Mouse (Mus musculus): Measurements from ENCODE around the gene Dnm1. TPM values are rescaled to one million over a fixed set of nuclear protein-coding genes. Genes with fewer than 3 reads are reported as not detected.

The Dnm1 gene
- polyA plus RNA-seq, 1 experiment from 2014 or later = 23.5 TPM

DNA sequence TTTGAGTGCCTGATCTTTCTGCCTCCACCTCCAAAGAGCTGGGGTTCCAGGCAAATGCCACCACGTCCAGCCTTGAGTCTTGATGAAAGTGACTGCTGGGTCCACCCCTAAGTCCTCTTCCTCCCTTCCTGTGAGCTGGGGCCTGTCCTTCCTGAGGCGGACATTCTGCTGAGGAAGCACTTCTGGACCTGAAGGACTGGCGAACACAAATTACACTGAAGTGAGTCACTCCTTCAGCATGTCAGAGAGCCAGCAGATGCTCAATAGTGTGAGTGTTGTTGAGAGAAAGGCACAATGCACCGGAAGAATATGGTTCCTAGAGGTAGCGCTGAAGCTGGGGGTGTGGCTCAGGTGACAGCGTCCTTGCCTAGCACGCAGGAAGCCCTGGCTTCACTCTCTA, 27.8 kb downstream of the Dnm1 start:
- Histone ChIP-seq H3K4me1 (peaks cover 70% of the 10 kb centered on the region), H3K4me3 (no peak overlapping the region), H3K9me3 (no peaks in the 10 kb centered on the region), H3K36me3 (replicated peaks) (peaks cover 30% of the 10 kb centered on the region), H3K27me3 (replicated peaks; ENCODE audit: low read depth, poor library complexity, severe bottlenecking) (no peaks in the 10 kb centered on the region), H3K27ac (replicated peaks) (peak overlapping the region; percentile 65)
- 71% methylated on average over 7 of the region's 7 CpGs for WGBS
- DNase-seq (ENCODE audit: low spot score) = no peak

DNA sequence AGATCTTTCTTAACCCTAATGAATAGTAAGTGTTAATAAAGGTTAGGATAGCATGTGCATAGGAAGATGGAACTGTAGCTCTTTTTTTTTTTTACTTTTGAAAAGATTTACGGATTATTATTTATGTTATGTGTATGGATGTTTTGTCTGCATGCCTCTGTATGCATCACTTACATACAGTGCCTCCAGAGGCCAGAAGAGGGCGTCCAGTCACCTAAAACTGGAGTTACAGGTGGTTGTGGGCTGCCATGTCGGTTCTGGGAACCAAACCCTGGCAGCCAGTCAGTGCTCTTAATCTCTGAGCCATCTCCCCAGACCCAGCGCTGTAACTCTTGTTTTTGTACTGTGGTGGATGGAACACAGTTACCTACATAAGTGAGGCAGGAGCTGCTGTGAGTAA, 28.8 kb downstream of the Dnm1 start:
- Histone ChIP-seq H3K27me3 (replicated peaks; ENCODE audit: low read depth, poor library complexity, severe bottlenecking) (0 out of 2 replicates have a peak, but pooled peaks cover 8% of the 10 kb centered on the region), H3K9me3 (no peaks in the 10 kb centered on the region), H3K4me3 (no peak overlapping the region), H3K4me1 (peaks cover 72% of the 10 kb centered on the region), H3K36me3 (replicated peaks) (peaks cover 30% of the 10 kb centered on the region), H3K27ac (replicated peaks) (no peak overlapping the region)
- WGBS = 58% methylated on average over 4 of the region's 4 CpGs
- no peak for DNase-seq (ENCODE audit: low spot score)

DNA sequence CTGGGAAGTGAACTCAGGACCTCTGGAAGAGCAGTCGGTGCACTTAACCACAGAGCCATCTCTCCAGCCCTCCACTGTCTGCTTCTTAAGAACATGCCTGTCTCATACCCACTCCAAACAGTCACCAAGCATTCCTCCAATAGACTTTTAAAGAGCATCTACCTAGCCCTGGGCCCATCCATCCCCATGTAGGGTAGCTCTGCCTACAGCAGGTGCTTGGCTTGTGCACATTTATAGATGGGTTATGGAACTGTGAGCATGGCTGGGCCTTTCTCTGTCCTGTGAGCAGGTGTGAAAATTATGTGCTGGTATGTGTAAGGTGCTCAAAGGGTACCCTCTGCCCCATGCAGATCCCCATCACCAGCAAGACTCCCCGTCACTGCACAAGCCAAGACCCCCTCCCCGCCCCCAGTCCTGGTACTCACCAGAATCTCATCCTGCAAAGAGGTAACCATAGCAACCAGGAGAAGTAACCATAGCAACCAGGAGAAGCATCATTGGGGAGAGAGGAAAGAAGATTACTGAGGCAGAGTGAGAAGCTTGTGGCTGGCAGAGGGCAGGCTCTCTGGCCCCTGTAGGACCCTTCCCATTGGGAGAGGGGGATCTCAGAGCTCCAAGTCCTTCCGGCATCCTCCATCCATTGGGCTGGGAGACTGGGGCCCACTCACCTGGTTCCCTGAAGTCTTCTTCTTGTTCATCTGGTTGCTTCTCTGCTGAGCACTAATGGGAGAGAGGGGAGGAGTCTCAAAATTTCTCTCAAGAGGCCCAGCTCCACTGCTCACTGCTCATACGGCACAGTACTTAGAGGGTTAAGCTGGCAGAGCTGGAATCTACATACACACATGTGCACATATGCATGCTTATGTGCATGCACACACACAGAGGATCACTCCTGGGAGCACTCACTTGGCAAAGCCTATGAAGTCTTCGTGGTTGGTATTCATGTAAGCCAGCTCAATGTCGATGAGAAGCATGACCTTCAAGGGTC, 30.1 kb downstream of the Dnm1 start:
- Histone ChIP-seq H3K27ac (replicated peaks) (0 out of 2 replicates have a peak overlapping the region, but pooled peaks have one; percentile 95), H3K4me3 (no peak overlapping the region), H3K4me1 (peaks cover 72% of the 10 kb centered on the region), H3K36me3 (replicated peaks) (peaks cover 30% of the 10 kb centered on the region), H3K27me3 (replicated peaks; ENCODE audit: low read depth, poor library complexity, severe bottlenecking) (peaks cover 16% of the 10 kb centered on the region), H3K9me3 (no peaks in the 10 kb centered on the region)
- 80% methylated on average over 7 of the region's 7 CpGs for WGBS
- no peak for DNase-seq (ENCODE audit: low spot score)

DNA sequence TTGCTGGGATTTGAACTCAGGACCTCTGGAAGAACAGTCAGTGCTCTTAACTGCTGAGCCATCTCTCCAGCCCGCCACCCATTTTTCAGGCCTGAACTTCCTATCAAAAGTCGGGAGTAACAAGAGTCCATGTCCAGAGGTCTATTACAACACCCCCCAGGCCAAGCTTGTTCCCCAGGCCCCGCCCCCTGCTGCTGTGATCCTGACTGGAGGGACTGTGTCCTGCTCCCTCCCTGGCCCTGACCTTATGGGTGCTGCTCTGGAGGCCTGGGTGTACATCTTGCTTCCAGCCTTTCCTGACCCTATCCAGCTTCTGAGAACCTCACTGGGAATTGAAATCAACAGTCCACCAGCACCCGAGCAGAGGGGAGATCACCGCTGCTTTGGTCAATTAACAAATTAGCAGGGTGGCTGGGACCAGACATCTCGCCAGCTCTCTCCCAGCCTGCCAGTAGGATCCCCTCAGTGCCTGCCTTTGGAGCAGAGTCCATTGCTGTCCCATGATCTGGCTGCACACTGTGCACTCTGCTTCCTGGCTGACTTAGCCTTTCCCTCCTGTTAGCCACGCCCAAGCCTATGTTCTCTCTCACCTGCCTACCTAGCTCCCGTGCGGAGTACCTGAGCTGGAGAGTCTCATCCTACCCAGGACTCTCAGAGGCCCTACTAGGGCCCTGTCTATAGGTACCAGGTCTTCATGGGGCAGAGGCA, 31.4 kb downstream of the Dnm1 start:
- Histone ChIP-seq H3K4me1 (peaks cover 83% of the 10 kb centered on the region), H3K36me3 (replicated peaks) (peaks cover 30% of the 10 kb centered on the region), H3K27ac (replicated peaks) (peak overlapping the region; percentile 95), H3K4me3 (no peak overlapping the region), H3K9me3 (no peaks in the 10 kb centered on the region), H3K27me3 (replicated peaks; ENCODE audit: low read depth, poor library complexity, severe bottlenecking) (peaks cover 27% of the 10 kb centered on the region)
- no peak for DNase-seq (ENCODE audit: low spot score)
- WGBS = 67% methylated on average over 9 of the region's 9 CpGs

DNA sequence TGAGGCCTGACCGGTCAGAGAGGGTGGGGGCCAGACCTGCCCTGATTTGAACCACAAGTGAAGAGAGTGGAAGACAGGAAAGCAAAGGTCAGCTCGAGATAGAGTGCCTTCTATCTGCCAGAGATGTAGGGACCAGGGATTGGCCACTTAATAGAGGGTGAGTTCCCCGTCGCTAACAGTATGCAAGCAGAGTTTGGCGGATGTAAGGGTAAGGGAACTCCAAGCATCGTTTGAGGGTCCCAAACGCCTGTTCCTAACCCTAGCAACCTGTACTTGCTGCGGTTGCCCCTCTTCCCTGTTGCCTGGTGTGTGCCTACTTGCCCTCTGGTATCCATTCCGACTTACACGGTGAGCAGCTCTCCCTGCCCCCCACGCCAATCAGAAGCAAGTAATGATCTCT, 32.4 kb downstream of the Dnm1 start:
- DNase-seq (ENCODE audit: low spot score) = no peak
- peak overlapping the region; percentile 95 for H3K27ac ChIP-seq (replicated peaks)
- WGBS = 55% methylated on average over 11 of the region's 11 CpGs
- peaks cover 30% of the 10 kb centered on the region for H3K36me3 ChIP-seq (replicated peaks)
- H3K4me3 ChIP-seq = peak overlapping the region; percentile 63; the same call in 1 of the 2 replicates
- H3K27me3 ChIP-seq (replicated peaks; ENCODE audit: low read depth, poor library complexity, severe bottlenecking) = peaks cover 30% of the 10 kb centered on the region
- peaks cover 83% of the 10 kb centered on the region for H3K4me1 ChIP-seq
- H3K9me3 ChIP-seq = no peaks in the 10 kb centered on the region

DNA sequence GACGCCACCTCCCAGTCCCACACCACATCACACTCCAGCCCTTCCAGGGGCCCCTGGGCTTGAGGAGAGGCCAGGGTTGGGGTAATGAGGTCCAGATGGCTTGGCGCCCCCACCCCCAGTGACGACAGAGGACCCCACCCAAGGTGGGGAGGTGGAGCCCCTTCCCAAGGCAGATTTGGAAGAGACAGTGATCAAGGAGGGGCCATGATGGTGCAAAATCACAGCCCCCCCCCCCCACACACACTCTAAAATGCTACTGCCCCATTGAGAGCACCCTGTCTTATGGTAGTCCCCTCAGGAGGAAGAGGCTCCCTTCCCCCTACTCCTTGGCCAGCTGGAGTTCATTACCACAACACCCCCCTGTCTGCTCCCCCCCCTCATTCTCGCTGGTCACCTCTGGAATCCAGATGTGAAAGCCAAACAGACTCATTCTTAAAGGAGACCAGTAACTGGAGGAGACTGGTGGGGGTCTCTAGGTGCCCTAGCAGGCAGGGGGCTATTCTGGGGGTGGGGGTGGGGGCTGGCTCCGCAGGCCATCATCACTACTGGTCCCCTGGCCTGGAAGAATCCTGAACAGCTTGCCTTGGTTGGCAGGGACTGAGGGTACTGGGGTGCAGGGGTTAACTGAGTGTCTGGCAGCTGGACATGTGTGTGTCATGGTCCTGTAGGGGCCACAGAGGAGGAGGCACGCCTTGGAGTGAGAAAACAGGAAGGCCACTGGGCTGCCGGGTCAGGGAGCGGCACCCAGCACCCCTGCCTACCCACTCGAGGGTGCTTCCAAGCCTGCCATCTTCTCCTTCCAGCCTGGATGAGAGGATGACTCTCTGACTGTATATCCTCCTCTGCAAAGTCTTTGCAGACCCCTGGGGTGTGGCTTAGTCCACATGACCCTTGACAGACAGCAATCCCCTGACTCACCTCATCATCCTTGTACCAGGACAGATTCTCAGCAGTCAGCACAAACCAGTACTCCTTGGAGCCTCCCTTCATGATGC, 33.3 kb downstream of the Dnm1 start:
- WGBS = 26% methylated on average over 9 of the region's 9 CpGs

DNA sequence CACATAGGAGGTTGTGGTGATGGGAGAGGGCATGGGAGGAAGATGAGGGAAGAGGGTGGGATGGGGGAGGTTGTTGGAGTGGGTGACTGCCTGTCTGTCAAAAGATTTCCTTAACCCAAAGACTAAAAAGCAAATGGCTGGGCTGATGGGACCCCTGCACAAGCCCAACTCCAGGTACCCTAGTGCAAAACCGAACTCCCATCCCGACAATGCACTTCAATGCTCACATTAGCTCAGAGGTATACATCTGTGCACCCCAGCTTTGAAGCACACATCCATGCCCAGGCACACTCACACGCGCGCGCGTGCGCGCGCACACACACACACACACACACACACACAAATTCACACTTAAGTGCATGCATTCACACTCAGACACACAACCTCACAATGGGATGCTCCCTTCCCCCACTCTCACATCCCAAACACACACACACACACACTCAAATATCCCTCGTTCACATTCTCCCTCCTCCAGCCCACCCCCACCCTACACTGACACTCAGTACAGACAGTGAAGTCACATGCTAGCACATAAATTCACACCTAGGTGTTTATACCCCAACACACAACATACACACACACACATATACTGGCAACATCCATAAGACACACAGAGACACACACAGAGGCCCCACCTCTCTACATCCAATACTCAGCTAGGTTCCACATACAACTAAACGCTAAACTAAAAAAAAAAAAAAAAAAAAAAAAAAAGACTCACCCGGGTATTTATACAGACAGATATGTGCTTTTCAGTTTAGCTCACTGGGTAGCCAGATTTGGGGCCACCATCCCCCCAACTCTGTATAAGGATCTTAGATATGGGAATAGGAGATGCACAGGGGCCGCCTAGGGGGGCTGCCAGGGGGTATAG, 34.2 kb downstream of the Dnm1 start:
- H3K9me3 ChIP-seq = no peaks in the 10 kb centered on the region
- peaks cover 87% of the 10 kb centered on the region for H3K4me1 ChIP-seq
- peaks cover 22% of the 10 kb centered on the region for H3K36me3 ChIP-seq (replicated peaks)
- peaks cover 36% of the 10 kb centered on the region for H3K27me3 ChIP-seq (replicated peaks; ENCODE audit: low read depth, poor library complexity, severe bottlenecking)
- DNase-seq (ENCODE audit: low spot score) = peak; percentile 53
- peak overlapping the region; percentile 95 for H3K27ac ChIP-seq (replicated peaks)
- H3K4me3 ChIP-seq = peak overlapping the region; percentile 63
- 58% methylated on average over 14 of the region's 14 CpGs for WGBS

More for the DNA sequence above, 33.3 kb downstream of the Dnm1 start:
- DNase-seq (ENCODE audit: low spot score) = peak; percentile 91
- Histone ChIP-seq H3K9me3 (no peaks in the 10 kb centered on the region), H3K4me3 (peak overlapping the region; percentile 63), H3K27ac (replicated peaks) (peak overlapping the region; percentile 95), H3K27me3 (replicated peaks; ENCODE audit: low read depth, poor library complexity, severe bottlenecking) (peaks cover 33% of the 10 kb centered on the region), H3K36me3 (replicated peaks) (peaks cover 25% of the 10 kb centered on the region), H3K4me1 (peaks cover 84% of the 10 kb centered on the region)

DNA sequence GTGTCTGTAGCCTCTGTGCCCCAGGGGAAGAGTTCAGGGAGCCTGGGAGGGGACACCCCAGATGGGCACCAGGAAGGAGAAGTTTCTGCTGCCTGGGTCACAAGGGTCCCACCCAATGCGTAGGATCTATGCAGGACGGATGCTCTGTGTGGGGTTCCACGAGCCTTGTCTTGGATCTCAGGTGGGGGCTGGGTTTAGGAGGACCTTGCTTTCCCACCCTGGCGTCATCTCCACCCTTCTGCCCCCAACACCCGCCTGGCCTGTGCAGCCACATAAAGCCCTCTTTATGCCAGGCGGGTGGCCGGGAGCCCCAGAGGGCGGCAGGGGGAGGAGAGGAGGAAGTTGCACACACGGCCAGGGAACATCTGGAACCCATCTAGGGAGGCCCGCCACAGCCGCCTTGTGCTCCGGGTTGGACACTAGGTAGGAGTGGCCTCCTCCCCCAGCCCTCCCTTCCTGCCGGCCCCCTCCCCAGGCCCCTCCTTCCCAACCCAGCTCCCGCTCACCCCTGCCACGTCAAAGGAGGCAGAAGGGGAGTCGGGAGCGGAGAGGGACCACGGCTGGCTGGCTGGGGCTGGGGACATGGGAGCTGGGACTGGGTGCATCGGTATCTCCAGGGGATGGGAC, 35.2 kb downstream of the Dnm1 start:
- H3K9me3 ChIP-seq = no peaks in the 10 kb centered on the region
- H3K27me3 ChIP-seq (replicated peaks; ENCODE audit: low read depth, poor library complexity, severe bottlenecking) = peaks cover 43% of the 10 kb centered on the region
- peak overlapping the region; percentile 63 for H3K4me3 ChIP-seq
- H3K36me3 ChIP-seq (replicated peaks) = peaks cover 15% of the 10 kb centered on the region
- peak; percentile 97 for DNase-seq (ENCODE audit: low spot score)
- WGBS = 5% methylated on average over 19 of the region's 19 CpGs
- peaks cover 86% of the 10 kb centered on the region for H3K4me1 ChIP-seq
- peak overlapping the region; percentile 95 for H3K27ac ChIP-seq (replicated peaks)

DNA sequence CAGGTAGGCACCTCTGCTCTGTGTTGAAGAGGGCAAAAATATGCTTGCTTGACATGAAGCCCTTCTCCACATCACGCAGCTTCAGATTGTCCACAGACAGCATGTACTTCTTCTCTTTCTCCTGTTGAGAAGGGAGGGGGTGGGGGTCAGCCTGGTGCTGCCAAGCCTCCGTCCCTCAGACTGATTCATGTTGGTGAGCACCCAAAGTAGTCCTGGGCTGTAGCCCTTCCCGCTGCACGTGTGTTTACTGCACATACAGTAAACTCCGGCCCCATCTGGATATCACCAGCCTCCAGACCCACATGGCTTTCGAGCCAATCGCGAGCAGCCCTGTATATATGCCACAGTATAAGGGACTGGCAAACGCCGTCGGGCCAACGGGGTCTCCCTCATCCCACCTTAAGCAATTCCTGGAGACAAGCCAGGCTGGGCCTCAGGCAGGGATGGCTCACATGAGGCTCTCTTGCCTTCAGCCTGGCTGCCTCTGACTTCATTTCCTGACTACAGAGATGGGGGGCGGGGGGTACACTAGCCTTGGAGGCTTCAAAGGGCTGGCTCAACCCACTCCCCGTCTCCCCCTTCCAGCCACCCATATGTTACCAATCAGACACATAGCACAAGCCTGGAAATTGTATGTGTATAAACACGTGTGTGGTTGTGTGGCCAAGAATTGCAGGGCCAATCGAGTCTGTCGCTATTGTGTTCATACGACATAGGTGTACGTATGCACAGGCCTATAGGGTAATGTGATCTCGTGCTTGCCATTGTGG, 36.1 kb downstream of the Dnm1 start:
- Histone ChIP-seq H3K4me3 (peak overlapping the region; percentile 63), H3K4me1 (peaks cover 86% of the 10 kb centered on the region), H3K27me3 (replicated peaks; ENCODE audit: low read depth, poor library complexity, severe bottlenecking) (peaks cover 50% of the 10 kb centered on the region), H3K27ac (replicated peaks) (peak overlapping the region; percentile 95), H3K36me3 (replicated peaks) (peaks cover 15% of the 10 kb centered on the region), H3K9me3 (no peaks in the 10 kb centered on the region)
- WGBS = 44% methylated on average over 20 of the region's 20 CpGs
- DNase-seq (ENCODE audit: low spot score) = peak; percentile 88

DNA sequence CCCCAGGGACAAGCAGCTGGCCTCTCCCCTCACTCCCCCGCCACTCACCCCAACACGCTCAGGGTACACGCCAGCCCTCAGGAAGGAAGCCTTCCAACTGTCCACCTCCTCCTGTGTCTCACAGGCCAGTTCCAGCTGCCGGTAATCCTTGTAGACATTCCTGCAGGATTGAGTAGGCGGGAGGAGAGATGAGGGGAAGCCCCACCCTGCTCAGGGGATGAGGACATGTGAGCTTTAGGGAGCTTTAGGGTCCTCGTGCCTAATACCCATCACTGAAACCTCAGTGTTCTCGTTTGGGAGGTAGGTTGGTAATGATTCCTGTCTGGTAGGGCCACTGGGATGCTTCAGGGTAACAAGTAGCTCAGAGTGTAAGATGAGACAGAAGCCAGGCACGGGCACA, 37.4 kb downstream of the Dnm1 start:
- peak overlapping the region; percentile 95 for H3K27ac ChIP-seq (replicated peaks)
- 9% methylated on average over 8 of the region's 8 CpGs for WGBS
- DNase-seq (ENCODE audit: low spot score) = peak; percentile 65
- H3K9me3 ChIP-seq = no peaks in the 10 kb centered on the region
- peaks cover 12% of the 10 kb centered on the region for H3K36me3 ChIP-seq (replicated peaks)
- H3K27me3 ChIP-seq (replicated peaks; ENCODE audit: low read depth, poor library complexity, severe bottlenecking) = peaks cover 57% of the 10 kb centered on the region
- peaks cover 87% of the 10 kb centered on the region for H3K4me1 ChIP-seq
- peak overlapping the region; percentile 63 for H3K4me3 ChIP-seq
